Mouse (Mus musculus) layer of hippocampus, postnatal 10 days (tissue): ENCODE data around the gene Gm10668. TPM values are rescaled to one million over a fixed set of nuclear protein-coding genes. Genes with fewer than 3 reads are reported as not detected.
"Not testable (repeated sequence)": the region's sequence is repeated elsewhere in the genome, so short reads cannot be mapped to it uniquely, and the experiment has no call there.

Source experiments
- DNase-seq, 2 experiments: peaks; one replicate each; pipeline ENCODE4 v3.0.0; 2021; ENCODE audit warnings: low spot score in 2 of 2
- long read RNA-seq: library from polyadenylated mRNA; stranded (forward); transcript quantifications from one replicate; pipeline ENCODE4 v2.0.0, GENCODE M21; 2023
- total RNA-seq, 2 experiments: library from RNA; stranded (reverse); gene quantifications; 2 replicates each; pipeline ENCODE4 v1.2.3; 2021

The Gm10668 gene
- total RNA-seq = not detected
- long read RNA-seq = 0 reads

DNA sequence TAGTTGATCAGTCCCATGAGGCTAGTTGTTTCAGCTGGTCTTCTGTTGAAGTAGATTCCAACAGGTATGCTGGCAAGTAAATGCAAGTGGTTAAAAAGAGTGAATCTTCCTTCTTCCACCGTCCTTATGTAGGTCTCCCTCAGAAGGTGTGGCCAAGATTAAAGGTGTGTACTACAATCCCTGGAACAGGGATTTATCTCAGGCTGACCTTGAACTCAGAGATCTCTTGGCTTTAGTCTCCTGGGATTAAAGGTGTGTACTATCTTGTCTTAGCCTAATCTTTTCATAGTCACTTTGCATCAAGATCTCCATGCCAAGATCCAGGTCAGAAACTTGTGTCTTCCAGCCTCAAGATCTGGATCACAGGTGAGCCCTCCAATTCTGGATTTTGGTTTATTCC lies at the start of gene Gm10668:
Gene Gm10668 (minus strand): TSS at position 101 of the 400 bp plus-strand sequence.
- DNase-seq = not testable (repeated sequence)

DNA sequence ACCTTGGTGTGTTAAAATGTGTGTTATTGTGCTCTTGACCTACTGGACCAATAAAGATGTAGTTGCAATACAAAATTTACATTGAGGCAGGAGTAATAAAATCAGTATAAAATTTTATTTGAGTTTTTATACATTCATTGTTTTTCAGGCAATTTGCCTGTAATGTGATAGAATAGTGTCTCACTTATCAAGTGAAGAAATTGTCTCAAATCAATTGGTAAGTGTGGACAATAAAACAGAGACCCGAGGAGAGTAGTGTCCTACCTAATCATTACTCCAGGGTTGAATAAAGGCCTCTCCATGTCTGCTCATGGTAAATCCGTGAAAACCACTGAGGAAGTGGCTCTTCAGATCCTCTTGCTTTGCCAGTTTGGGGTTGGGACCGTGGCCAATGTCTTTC lies 40.5 kb upstream of the Gm10668 start, which contains the start of gene Vmn1r112:
Gene Vmn1r112 (plus strand): TSS at position 301 of the 400 bp plus-strand sequence.
- DNase-seq = not testable (repeated sequence)

DNA sequence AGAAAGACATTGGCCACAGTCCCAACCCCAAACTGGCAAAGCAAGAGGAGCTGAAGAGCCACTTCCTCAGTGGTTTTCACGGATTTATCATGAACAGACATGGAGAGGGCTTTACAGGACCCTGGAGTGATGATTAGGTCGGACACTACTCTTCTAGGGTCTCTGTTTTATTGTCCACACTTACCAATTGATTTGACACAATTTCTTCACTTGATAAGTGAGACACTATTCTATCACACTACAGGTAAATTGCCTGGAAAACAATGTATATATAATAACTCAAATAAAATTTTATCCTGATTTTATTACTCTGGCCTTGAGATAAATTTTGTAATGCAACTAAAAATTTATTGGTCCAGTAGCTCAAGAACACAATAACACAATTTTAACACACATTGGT lies 27.3 kb downstream of the Gm10668 start, which contains the start of gene Vmn1r111:
Gene Vmn1r111 (minus strand): TSS at position 101 of the 400 bp plus-strand sequence.
- DNase-seq = not testable (repeated sequence)

Other genes with a start within 250 kb of the Gm10668 start
- gene Vmn1r103, start 220.1 kb downstream of the Gm10668 start, total RNA-seq = not detected
- gene Vmn1r104, start 196.8 kb downstream of the Gm10668 start, total RNA-seq = not detected
- gene Gm5726, start 184.9 kb downstream of the Gm10668 start, total RNA-seq = not detected
- not detected for gene Gm4141, start 154.4 kb downstream of the Gm10668 start, total RNA-seq
- gene Gm4513, start 131.6 kb downstream of the Gm10668 start, total RNA-seq = not detected
- not detected for gene Vmn1r107, start 61.7 kb downstream of the Gm10668 start, total RNA-seq
- not detected for gene Vmn1r111, start 27.4 kb downstream of the Gm10668 start, total RNA-seq
- gene Vmn1r112, start 40.6 kb upstream of the Gm10668 start, total RNA-seq = not detected
- gene Vmn1r113, start 56.7 kb upstream of the Gm10668 start, total RNA-seq = not detected
- not detected for gene Vmn1r114, start 81.6 kb upstream of the Gm10668 start, total RNA-seq
- not detected for gene Vmn1r115, start 114.4 kb upstream of the Gm10668 start, total RNA-seq
- gene Vmn1r116, start 141.6 kb upstream of the Gm10668 start, total RNA-seq = not detected
- not detected for gene Vmn1r117, start 153.5 kb upstream of the Gm10668 start, total RNA-seq
- not detected for gene Vmn1r118, start 181.7 kb upstream of the Gm10668 start, total RNA-seq